Comparison of ENCODE assay signal across 8 mouse cellular contexts in the genomic region with DNA sequence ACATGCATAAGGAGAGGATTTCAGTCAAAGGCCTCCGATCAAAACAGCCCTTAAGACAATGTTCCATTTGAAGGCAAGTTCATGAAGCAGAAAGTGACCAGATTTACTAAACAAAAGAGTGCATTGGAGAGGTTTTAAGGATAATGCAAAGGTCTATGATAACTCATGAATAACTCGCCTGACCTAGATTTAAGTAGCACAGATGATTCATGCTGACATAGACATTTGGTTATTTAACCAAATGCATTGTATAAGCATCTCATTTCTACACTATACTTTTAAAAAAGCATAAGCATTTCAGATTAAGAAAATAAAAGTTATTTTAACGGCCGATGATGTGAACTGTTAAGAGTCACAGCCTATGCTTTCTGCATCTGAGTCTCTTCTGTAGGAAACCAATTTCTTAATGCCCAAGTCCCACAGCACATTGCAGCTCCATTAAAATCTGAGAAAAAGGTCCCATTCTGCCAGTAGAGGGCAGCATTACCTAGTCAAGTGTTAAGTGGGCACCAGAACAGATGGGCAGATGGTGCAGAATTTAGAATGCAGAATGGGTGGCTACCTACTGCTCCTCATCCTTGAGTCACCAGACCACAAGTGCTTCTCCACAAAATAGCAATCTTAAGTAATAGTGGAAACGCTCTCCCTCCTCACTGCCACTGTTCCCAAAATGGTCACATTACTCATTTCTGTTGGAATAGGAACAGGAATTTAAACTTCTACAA.
A peak's percentile ranks its signal among the peaks of the same experiment; 100 is the strongest.
DNase-seq lines count a peak whose midpoint lies in the region; ATAC-seq lines count a peak whose summit lies in the region.
"Had no signal": no experiment of that assay in that cellular context is flagged by ENCODE, and none has a peak within 500 bp of the region (broad histone marks: within the 10 kb centered on the region; RNA-seq: fewer than 3 reads in every experiment).

No protein-coding gene starts in this region.

- no peaks in the 10 kb centered on the region for H3K36me3 ChIP-seq in splenic B cell, adult 2 months (ENCODE audit: control insufficient read depth, insufficient read depth, low read length, poor library complexity, severe bottlenecking)
- H3K36me3 ChIP-seq: heart, embryonic 13.5 days had no signal

- ATAC-seq in megakaryocyte, adult 5-6 weeks (ENCODE audit: poor library complexity, severe bottlenecking), result peak; percentile 62; the same call in 1 of the 2 replicates

- no peaks in the 10 kb centered on the region for H3K27me3 ChIP-seq in splenic B cell, adult 2 months (ENCODE audit: control insufficient read depth, insufficient read depth, low read length, poor library complexity, severe bottlenecking)
- H3K27me3 ChIP-seq: heart, embryonic 13.5 days had no signal

- DNase-seq in 416B (ENCODE audit: low read depth), result peak; percentile 84
- DNase-seq in MEL-GATA-1-ER (ENCODE audit: extremely low read depth, low read depth), result peak; percentile 23
- DNase-seq in cerebellum, postnatal 14 days, result peak; percentile 88 to 93
- peak; percentile 65 to 91 for DNase-seq in frontal cortex, postnatal 36 days (ENCODE audit: low spot score in 2 of 2)
- peak; percentile 2 to 10 for DNase-seq in kidney, postnatal 4 days
- peak; percentile 19 for DNase-seq in splenic B cell, adult 2 months (ENCODE audit: low read depth, low spot score)

Comparison
In these comparisons a context has a peak if more than half of its experiments do, and no peak if none do; other contexts are left out.
1. Peak in every context shown above with its lines: DNase-seq and ATAC-seq.
2. DNase-seq: peak in every context shown above with its lines; median percentile 90 in cerebellum, postnatal 14 days; 84 in 416B; 78 in frontal cortex, postnatal 36 days; 23 in MEL-GATA-1-ER; 19 in splenic B cell, adult 2 months; 6 in kidney, postnatal 4 days.